Mouse (Mus musculus) embryonic facial prominence, embryonic 11.5 days (tissue): Measurements from ENCODE around the gene Hes3. TPM values are rescaled to one million over a fixed set of nuclear protein-coding genes. Genes with fewer than 3 reads are reported as not detected.
A peak's percentile ranks its signal among the peaks of the same experiment; 100 is the strongest.

Experiments used
- ATAC-seq: fragments of 200-750 bp; cut with Nextera tagmentation; replicated peaks from 2 replicates; pipeline ENCODE4 v1.8.0; 2017; ENCODE audit warnings: low read depth; ENCODE audit not compliant: insufficient number of reproducible peaks, low FRiP score, low TSS enrichment
- DNase-seq: peaks from one replicate; pipeline ENCODE4 v3.0.0-alpha.2; 2015; ENCODE audit warnings: low spot score
- H3K27ac ChIP-seq: fragments of 300-500 bp; sonication (generic); replicated peaks from 2 replicates; pipeline ENCODE4 v1.5.1; 2014; ENCODE audit warnings: mild to moderate bottlenecking, low read depth, low read length, control low read depth
- H3K27me3 ChIP-seq: fragments of 300-500 bp; sonication (generic); 2 replicates; pipeline ENCODE4 v1.6.1; 2014; ENCODE audit warnings: mild to moderate bottlenecking, low read length, moderate library complexity, mixed read lengths; ENCODE audit not compliant: control insufficient read depth, insufficient read depth
- H3K36me3 ChIP-seq: fragments of 300-500 bp; sonication (generic); replicated peaks from 2 replicates; pipeline ENCODE4 v1.6.1; 2014; ENCODE audit warnings: low read depth, mild to moderate bottlenecking, low read length, moderate library complexity, mixed read lengths; ENCODE audit not compliant: control insufficient read depth, insufficient read depth
- H3K4me1 ChIP-seq: fragments of 300-500 bp; sonication (generic); 2 replicates; pipeline ENCODE4 v1.6.1; 2014; ENCODE audit warnings: low read length, mixed read lengths; ENCODE audit not compliant: control insufficient read depth, insufficient read depth
- H3K4me2 ChIP-seq: fragments of 300-500 bp; sonication (generic); 2 replicates; pipeline ENCODE4 v1.6.1; 2014; ENCODE audit warnings: low read depth, mild to moderate bottlenecking, control low read depth, low read length, moderate library complexity
- H3K4me3 ChIP-seq: fragments of 300-500 bp; sonication (generic); 2 replicates; pipeline ENCODE4 v1.5.1; 2014; ENCODE audit warnings: low read depth, low read length, control low read depth
- H3K9ac ChIP-seq: fragments of 300-500 bp; sonication (generic); replicated peaks from 2 replicates; pipeline ENCODE4 v1.6.1; 2014; ENCODE audit warnings: mild to moderate bottlenecking, control low read depth, low read length
- H3K9me3 ChIP-seq: fragments of 300-500 bp; sonication (generic); replicated peaks from 2 replicates; pipeline ENCODE4 v1.6.1; 2016; ENCODE audit warnings: mild to moderate bottlenecking, low read length, inconsistent platforms, mixed read lengths; ENCODE audit not compliant: control insufficient read depth
- WGBS: fragments of 180-500 bp; shearing (Covaris S2); extraction: QIAGEN DNeasy Blood & Tissue Kit; methylation state at CpG from one replicate; pipeline ENCODE4 v1.1.7; 2014; 5-methylcytosine and 5-hydroxymethylcytosine counted together
- polyA plus RNA-seq: library from polyadenylated mRNA; unstranded; fragments of >200 nt; fragmentation: Nextera tagmentation; extraction: Ambion mirVana; gene quantifications from 2 replicates; pipeline ENCODE4 v1.2.1, GENCODE M21; 2014

The Hes3 gene
- polyA plus RNA-seq, 1 experiment from 2014 or later, result 0.65 TPM

GRCm38 (mm10) chr4:152273621-152274236, 17.7 kb downstream of the Hes3 start, which contains the start of gene Gpr153:
Gpr153 (plus strand) TSS chr4:152274232.
- Histone ChIP-seq H3K27me3 (peaks cover 11% of the 10 kb centered on the region), H3K4me1 (peaks cover 13% of the 10 kb centered on the region), H3K4me2 (peak within 1 kb of the TSS; percentile 99), H3K36me3 (no peaks in the 10 kb centered on the region), H3K9me3 (no peaks in the 10 kb centered on the region), H3K9ac (peak within 1 kb of the TSS; percentile 76), H3K27ac (peak within 1 kb of the TSS; percentile 35), H3K4me3 (peak within 1 kb of the TSS; percentile 58)
- ATAC-seq (peak; percentile 40), DNase-seq (peak; percentile 63)
- WGBS, result under 1% methylated on average over 38 of the region's 48 CpGs

- H3K27ac ChIP-seq, result no peak overlapping the region
- no peak for ATAC-seq
- no peak overlapping the region; the same call in 1 of the 2 replicates for H3K4me2 ChIP-seq
- no peak overlapping the region for H3K4me3 ChIP-seq
- no peak overlapping the region for H3K9ac ChIP-seq
- H3K9me3 ChIP-seq, result no peaks in the 10 kb centered on the region
- DNase-seq, result no peak
- peaks cover 13% of the 10 kb centered on the region for H3K4me1 ChIP-seq
- H3K27me3 ChIP-seq, result peaks cover 11% of the 10 kb centered on the region
- WGBS, result 27% methylated on average over 3 of the region's 3 CpGs
- H3K36me3 ChIP-seq, result no peaks in the 10 kb centered on the region
Observed at GRCm38 (mm10) chr4:152273191-152273590, 18.3 kb downstream of the Hes3 start.

- Histone ChIP-seq H3K27ac (no peak overlapping the region), H3K36me3 (no peaks in the 10 kb centered on the region), H3K9me3 (no peaks in the 10 kb centered on the region), H3K9ac (no peak overlapping the region), H3K27me3 (peaks cover 11% of the 10 kb centered on the region), H3K4me3 (no peak overlapping the region), H3K4me2 (no peak overlapping the region), H3K4me1 (peaks cover 13% of the 10 kb centered on the region)
- WGBS, result 15% methylated on average over 9 of the region's 9 CpGs
- ATAC-seq (no peak), DNase-seq (peak; percentile 51)
Observed at GRCm38 (mm10) chr4:152272449-152273049, 18.9 kb downstream of the Hes3 start.

GRCm38 (mm10) chr4:152272006-152272405, 19.5 kb downstream of the Hes3 start:
- 60% methylated on average over 7 of the region's 7 CpGs for WGBS
- DNase-seq, result no peak
- no peak overlapping the region for H3K4me2 ChIP-seq
- H3K4me3 ChIP-seq, result no peak overlapping the region
- no peaks in the 10 kb centered on the region for H3K9me3 ChIP-seq
- no peak overlapping the region for H3K9ac ChIP-seq
- no peak overlapping the region for H3K27ac ChIP-seq
- H3K36me3 ChIP-seq, result no peaks in the 10 kb centered on the region
- peaks cover 11% of the 10 kb centered on the region for H3K27me3 ChIP-seq
- ATAC-seq, result no peak
- H3K4me1 ChIP-seq, result peaks cover 13% of the 10 kb centered on the region

- Histone ChIP-seq H3K9ac (no peak overlapping the region), H3K4me1 (peaks cover 13% of the 10 kb centered on the region), H3K27me3 (peaks cover 11% of the 10 kb centered on the region), H3K27ac (no peak overlapping the region), H3K36me3 (no peaks in the 10 kb centered on the region), H3K9me3 (no peaks in the 10 kb centered on the region), H3K4me3 (no peak overlapping the region), H3K4me2 (no peak overlapping the region)
- DNase-seq (no peak), ATAC-seq (no peak)
- WGBS, result 89% methylated on average over 11 of the region's 11 CpGs
Observed at GRCm38 (mm10) chr4:152271334-152271733, 20.1 kb downstream of the Hes3 start.

GRCm38 (mm10) chr4:152270599-152270998, 20.9 kb downstream of the Hes3 start:
- Histone ChIP-seq H3K4me1 (peaks cover 13% of the 10 kb centered on the region), H3K4me2 (no peak overlapping the region), H3K4me3 (no peak overlapping the region), H3K36me3 (no peaks in the 10 kb centered on the region), H3K9ac (no peak overlapping the region), H3K27ac (no peak overlapping the region), H3K9me3 (no peaks in the 10 kb centered on the region), H3K27me3 (peaks cover 9% of the 10 kb centered on the region)
- no peak for DNase-seq
- WGBS, result 73% methylated on average over 9 of the region's 9 CpGs
- ATAC-seq, result no peak

GRCm38 (mm10) chr4:152269967-152270366, 21.5 kb downstream of the Hes3 start:
- Histone ChIP-seq H3K4me2 (no peak overlapping the region), H3K27me3 (peaks cover 4% of the 10 kb centered on the region), H3K36me3 (no peaks in the 10 kb centered on the region), H3K27ac (no peak overlapping the region), H3K9ac (no peak overlapping the region), H3K4me3 (no peak overlapping the region), H3K9me3 (no peaks in the 10 kb centered on the region), H3K4me1 (peaks cover 11% of the 10 kb centered on the region)
- DNase-seq, result no peak
- no peak for ATAC-seq
- WGBS, result 87% methylated on average over 13 of the region's 13 CpGs

- ATAC-seq, result no peak
- peaks cover 9% of the 10 kb centered on the region for H3K4me1 ChIP-seq
- no peak overlapping the region for H3K4me3 ChIP-seq
Observed at GRCm38 (mm10) chr4:152267748-152268369, 23.6 kb downstream of the Hes3 start.

More at GRCm38 (mm10) chr4:152267748-152268369, 23.6 kb downstream of the Hes3 start:
- no peaks in the 10 kb centered on the region for H3K36me3 ChIP-seq
- no peak overlapping the region for H3K27ac ChIP-seq
- no peaks in the 10 kb centered on the region for H3K9me3 ChIP-seq
- 69% methylated on average over 13 of the region's 13 CpGs for WGBS
- no peak overlapping the region for H3K4me2 ChIP-seq
- no peak overlapping the region for H3K9ac ChIP-seq
- H3K27me3 ChIP-seq, result no peaks in the 10 kb centered on the region
- no peak for DNase-seq
